Mouse (Mus musculus): ENCODE results near the gene Pik3r6. TPM values are rescaled to one million over a fixed set of nuclear protein-coding genes. Genes with fewer than 3 reads are reported as not detected.

Gene Pik3r6
- polyA plus RNA-seq, 2 experiments: 2.2 to 2.9 TPM

DNA sequence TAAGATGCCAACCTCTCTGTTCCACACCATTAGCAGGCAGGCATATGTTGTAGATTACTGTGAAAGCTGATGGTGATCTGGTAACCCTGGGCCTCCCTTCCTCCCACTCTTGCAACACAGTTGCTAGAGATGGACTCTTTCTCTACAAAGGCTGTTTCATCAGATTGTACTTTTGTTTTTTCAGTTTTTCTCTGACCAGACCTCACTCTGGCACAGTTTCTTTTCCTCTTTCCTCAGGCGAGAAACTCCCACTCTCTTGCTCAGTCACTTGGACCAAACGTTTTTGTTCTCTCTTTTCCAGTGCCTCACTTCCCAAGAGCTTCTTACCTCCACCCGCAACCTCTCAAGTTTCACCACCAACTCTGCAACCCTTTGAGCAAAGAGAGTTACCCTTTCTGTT lies 11.2 kb downstream of the Pik3r6 start:
- TF ChIP-seq POLR2A (IDR thresholded peaks at IDR 0.05; ENCODE audit: borderline replicate concordance, extremely low read depth, insufficient read depth, insufficient read length): no peak
- H3K36me3 ChIP-seq (ENCODE audit: control insufficient read depth, insufficient read depth, low read length): no peaks in the 10 kb centered on the region
- H3K27me3 ChIP-seq (ENCODE audit: control insufficient read depth, insufficient read depth, low read length): no peaks in the 10 kb centered on the region
- 32% methylated on average over 3 of the region's 3 CpGs for WGBS
- no peak overlapping the region for H3K4me3 ChIP-seq (replicated peaks; ENCODE audit: low read length)
- H3K9me3 ChIP-seq (ENCODE audit: control insufficient read depth, low read length): peaks cover under 1% of the 10 kb centered on the region; the same call in 1 of the 2 replicates
- H3K4me1 ChIP-seq (ENCODE audit: control insufficient read depth, insufficient read depth, low read length): no peaks in the 10 kb centered on the region
- ATAC-seq (ENCODE audit: low FRiP score, low read depth): no peak
- H3K9ac ChIP-seq (ENCODE audit: low read depth, low read length, severe bottlenecking): no peak overlapping the region
- no peak overlapping the region for H3K27ac ChIP-seq (replicated peaks; ENCODE audit: low read depth, low read length)
- peak; percentile 6 for DNase-seq (ENCODE audit: low spot score)
- no peak overlapping the region for H3K4me2 ChIP-seq (replicated peaks; ENCODE audit: low read depth, low read length, severe bottlenecking)

GRCm38 (mm10) chr11:68519362-68519761 lies 16.5 kb downstream of the Pik3r6 start:
- H3K4me2 ChIP-seq (replicated peaks; ENCODE audit: low read depth, low read length, severe bottlenecking): no peak overlapping the region
- 85% methylated on average over 4 of the region's 4 CpGs for WGBS
- H3K9ac ChIP-seq (ENCODE audit: low read depth, low read length, severe bottlenecking): no peak overlapping the region
- no peak overlapping the region for H3K4me3 ChIP-seq (replicated peaks; ENCODE audit: low read length)
- H3K9me3 ChIP-seq (ENCODE audit: control insufficient read depth, low read length): peaks cover 6% of the 10 kb centered on the region; the same call in 1 of the 2 replicates
- H3K36me3 ChIP-seq (ENCODE audit: control insufficient read depth, insufficient read depth, low read length): no peaks in the 10 kb centered on the region
- no peak for TF ChIP-seq POLR2A (IDR thresholded peaks at IDR 0.05; ENCODE audit: borderline replicate concordance, extremely low read depth, insufficient read depth, insufficient read length)
- ATAC-seq (ENCODE audit: low FRiP score, low read depth): no peak
- H3K4me1 ChIP-seq (ENCODE audit: control insufficient read depth, insufficient read depth, low read length): no peaks in the 10 kb centered on the region
- no peak overlapping the region for H3K27ac ChIP-seq (replicated peaks; ENCODE audit: low read depth, low read length)
- DNase-seq (ENCODE audit: low spot score): no peak
- H3K27me3 ChIP-seq (ENCODE audit: control insufficient read depth, insufficient read depth, low read length): no peaks in the 10 kb centered on the region

- WGBS: 79% methylated on average over 5 of the region's 5 CpGs
- DNase-seq (ENCODE audit: low spot score): no peak
- ATAC-seq (ENCODE audit: low FRiP score, low read depth): no peak
Measured at GRCm38 (mm10) chr11:68519815-68520214, 17.0 kb downstream of the Pik3r6 start.

GRCm38 (mm10) chr11:68520439-68520838 lies 17.6 kb downstream of the Pik3r6 start:
- Histone ChIP-seq H3K27ac (replicated peaks; ENCODE audit: low read depth, low read length) (no peak overlapping the region), H3K4me3 (replicated peaks; ENCODE audit: low read length) (no peak overlapping the region), H3K4me2 (replicated peaks; ENCODE audit: low read depth, low read length, severe bottlenecking) (no peak overlapping the region), H3K9me3 (ENCODE audit: control insufficient read depth, low read length) (peaks cover 6% of the 10 kb centered on the region; the same call in 1 of the 2 replicates), H3K27me3 (ENCODE audit: control insufficient read depth, insufficient read depth, low read length) (no peaks in the 10 kb centered on the region), H3K4me1 (ENCODE audit: control insufficient read depth, insufficient read depth, low read length) (no peaks in the 10 kb centered on the region), H3K9ac (ENCODE audit: low read depth, low read length, severe bottlenecking) (no peak overlapping the region), H3K36me3 (ENCODE audit: control insufficient read depth, insufficient read depth, low read length) (no peaks in the 10 kb centered on the region)
- TF ChIP-seq POLR2A (IDR thresholded peaks at IDR 0.05; ENCODE audit: borderline replicate concordance, extremely low read depth, insufficient read depth, insufficient read length): no peak
- DNase-seq (ENCODE audit: low spot score) (no peak), ATAC-seq (ENCODE audit: low FRiP score, low read depth) (no peak)
- 71% methylated on average over 2 of the region's 2 CpGs for WGBS

More at GRCm38 (mm10) chr11:68519815-68520214, 17.0 kb downstream of the Pik3r6 start:
- Histone ChIP-seq H3K9ac (ENCODE audit: low read depth, low read length, severe bottlenecking) (no peak overlapping the region), H3K4me1 (ENCODE audit: control insufficient read depth, insufficient read depth, low read length) (no peaks in the 10 kb centered on the region), H3K4me3 (replicated peaks; ENCODE audit: low read length) (no peak overlapping the region), H3K27ac (replicated peaks; ENCODE audit: low read depth, low read length) (no peak overlapping the region), H3K9me3 (ENCODE audit: control insufficient read depth, low read length) (peaks cover 6% of the 10 kb centered on the region; the same call in 1 of the 2 replicates), H3K36me3 (ENCODE audit: control insufficient read depth, insufficient read depth, low read length) (no peaks in the 10 kb centered on the region), H3K4me2 (replicated peaks; ENCODE audit: low read depth, low read length, severe bottlenecking) (no peak overlapping the region), H3K27me3 (ENCODE audit: control insufficient read depth, insufficient read depth, low read length) (no peaks in the 10 kb centered on the region)
- TF ChIP-seq POLR2A (IDR thresholded peaks at IDR 0.05; ENCODE audit: borderline replicate concordance, extremely low read depth, insufficient read depth, insufficient read length): no peak

GRCm38 (mm10) chr11:68521352-68521751 lies 18.5 kb downstream of the Pik3r6 start:
- DNase-seq (ENCODE audit: low spot score): no peak
- no peak overlapping the region for H3K9ac ChIP-seq (ENCODE audit: low read depth, low read length, severe bottlenecking)
- no peak for TF ChIP-seq POLR2A (IDR thresholded peaks at IDR 0.05; ENCODE audit: borderline replicate concordance, extremely low read depth, insufficient read depth, insufficient read length)
- no peak overlapping the region for H3K4me2 ChIP-seq (replicated peaks; ENCODE audit: low read depth, low read length, severe bottlenecking)
- no peak overlapping the region for H3K4me3 ChIP-seq (replicated peaks; ENCODE audit: low read length)
- no peak for ATAC-seq (ENCODE audit: low FRiP score, low read depth)
- WGBS: 86% methylated on average over 5 of the region's 5 CpGs
- H3K4me1 ChIP-seq (ENCODE audit: control insufficient read depth, insufficient read depth, low read length): no peaks in the 10 kb centered on the region
- no peaks in the 10 kb centered on the region for H3K27me3 ChIP-seq (ENCODE audit: control insufficient read depth, insufficient read depth, low read length)
- no peak overlapping the region for H3K27ac ChIP-seq (replicated peaks; ENCODE audit: low read depth, low read length)
- H3K9me3 ChIP-seq (ENCODE audit: control insufficient read depth, low read length): peaks cover 6% of the 10 kb centered on the region; the same call in 1 of the 2 replicates
- no peaks in the 10 kb centered on the region for H3K36me3 ChIP-seq (ENCODE audit: control insufficient read depth, insufficient read depth, low read length)

DNA sequence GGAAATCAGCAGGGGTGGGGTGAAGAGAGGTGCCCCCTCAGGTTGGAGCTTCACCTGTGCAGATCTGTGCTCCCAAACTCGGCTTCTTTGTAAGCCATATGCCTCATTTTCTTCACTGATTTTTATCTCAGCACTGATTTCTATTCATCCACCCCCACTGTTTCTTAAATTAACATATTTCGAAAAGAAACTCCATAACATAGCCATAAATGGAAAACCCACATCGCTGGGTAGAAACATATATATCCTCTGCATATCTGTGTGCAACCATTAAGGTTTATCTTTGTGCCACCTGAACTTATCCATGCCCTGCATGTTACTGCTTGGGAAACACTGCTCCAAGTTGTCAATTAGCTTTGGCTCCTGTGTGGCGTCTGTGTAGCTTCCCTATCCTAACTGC lies 23.6 kb downstream of the Pik3r6 start:
- H3K9ac ChIP-seq (ENCODE audit: low read depth, low read length, severe bottlenecking): no peak overlapping the region
- no peaks in the 10 kb centered on the region for H3K27me3 ChIP-seq (ENCODE audit: control insufficient read depth, insufficient read depth, low read length)
- H3K36me3 ChIP-seq (ENCODE audit: control insufficient read depth, insufficient read depth, low read length): no peaks in the 10 kb centered on the region
- H3K9me3 ChIP-seq (ENCODE audit: control insufficient read depth, low read length): no peaks in the 10 kb centered on the region
- H3K4me1 ChIP-seq (ENCODE audit: control insufficient read depth, insufficient read depth, low read length): no peaks in the 10 kb centered on the region
- ATAC-seq (ENCODE audit: low FRiP score, low read depth) (no peak), DNase-seq (ENCODE audit: low spot score) (no peak)
- no peak overlapping the region for H3K4me3 ChIP-seq (replicated peaks; ENCODE audit: low read length)
- WGBS: 74% methylated on average over 4 of the region's 4 CpGs
- TF ChIP-seq POLR2A (IDR thresholded peaks at IDR 0.05; ENCODE audit: borderline replicate concordance, extremely low read depth, insufficient read depth, insufficient read length): no peak
- H3K4me2 ChIP-seq (replicated peaks; ENCODE audit: low read depth, low read length, severe bottlenecking): no peak overlapping the region
- no peak overlapping the region for H3K27ac ChIP-seq (replicated peaks; ENCODE audit: low read depth, low read length)

Data from limb, embryonic 14.5 days (tissue).